Mouse (Mus musculus) gastrocnemius, postnatal 14 days (tissue): ENCODE data around the gene Irf2bpl. TPM values are rescaled to one million over a fixed set of nuclear protein-coding genes. Genes with fewer than 3 reads are reported as not detected.

Experiments used
- DNase-seq: peaks from one replicate; pipeline ENCODE4 v3.0.0; 2021; ENCODE audit warnings: mixed read lengths
- intact Hi-C: fragments of 180-260 bp; cut with DNase I; formaldehyde crosslinking; loops from one replicate; pipeline ENCODE4 v1.15.1; 2025; ENCODE audit warnings: low total_unique reads
- total RNA-seq, 2 experiments: library from RNA; stranded (reverse); gene quantifications; 2 replicates each; pipeline ENCODE4 v1.2.3; 2021

Irf2bpl gene
- total RNA-seq, 2 experiments from 2014 or later: 41.8 to 42.8 TPM

- peak; percentile 44 for DNase-seq
- intact Hi-C loops: no loop called here
Observed at GRCm38 (mm10) chr12:86872335-86873040, 12.1 kb downstream of the Irf2bpl start.

DNA sequence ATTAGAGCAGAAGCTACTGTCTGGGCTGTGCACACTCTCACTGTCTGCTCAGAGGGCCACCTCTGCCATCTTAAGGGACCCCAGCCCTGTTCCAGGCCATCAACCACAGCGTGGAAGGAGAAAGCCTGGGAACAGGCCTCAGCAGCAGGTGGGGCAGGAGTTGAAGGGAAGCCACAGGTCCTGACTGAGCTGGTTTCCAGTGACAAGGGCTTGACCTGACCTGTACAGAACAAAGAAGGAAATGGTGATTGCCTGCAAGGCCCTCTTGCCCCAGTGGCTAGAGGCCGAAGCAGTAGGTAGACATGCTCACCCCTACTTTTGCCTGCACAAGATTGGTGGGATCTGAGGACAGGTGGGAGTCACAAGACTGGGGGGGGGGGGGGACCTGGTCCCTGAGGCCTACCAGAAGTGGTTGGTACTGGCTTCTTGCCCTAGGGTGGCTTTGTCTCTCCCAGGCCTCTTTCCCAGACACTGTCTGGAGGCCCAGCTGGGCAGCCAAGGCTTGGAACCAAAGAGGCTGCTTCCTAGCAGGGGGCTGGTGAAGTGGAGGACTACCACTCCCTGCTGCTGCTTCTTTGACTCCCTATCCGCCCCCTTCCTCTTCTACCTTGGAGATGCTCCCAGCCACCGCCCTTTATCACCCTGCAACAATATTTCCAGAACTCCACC lies 12.8 kb downstream of the Irf2bpl start:
- no peak for DNase-seq
- intact Hi-C loops: no loop called here

GRCm38 (mm10) chr12:86870996-86871395 lies 13.6 kb downstream of the Irf2bpl start:
- intact Hi-C loops: no loop called here

GRCm38 (mm10) chr12:86869761-86870160 lies 14.8 kb downstream of the Irf2bpl start:
- intact Hi-C loops: no loop called here
- no peak for DNase-seq

More at GRCm38 (mm10) chr12:86870996-86871395, 13.6 kb downstream of the Irf2bpl start:
- DNase-seq: no peak

- intact Hi-C loops: no loop called here
- DNase-seq: peak; percentile 79
Observed at GRCm38 (mm10) chr12:86867271-86868223, 17.1 kb downstream of the Irf2bpl start.

- intact Hi-C loops: no loop called here
- DNase-seq: no peak
Observed at GRCm38 (mm10) chr12:86864316-86865020, 20.1 kb downstream of the Irf2bpl start.

- peak; percentile 32 for DNase-seq
- intact Hi-C loops: no loop called here
Observed at GRCm38 (mm10) chr12:86859924-86860790, 24.4 kb downstream of the Irf2bpl start.

GRCm38 (mm10) chr12:86858983-86859872 lies 25.4 kb downstream of the Irf2bpl start:
- DNase-seq: no peak
- intact Hi-C loops: no loop called here

- no peak for DNase-seq
- intact Hi-C loops: no loop called here
Observed at GRCm38 (mm10) chr12:86858498-86858897, 26.1 kb downstream of the Irf2bpl start.

DNA sequence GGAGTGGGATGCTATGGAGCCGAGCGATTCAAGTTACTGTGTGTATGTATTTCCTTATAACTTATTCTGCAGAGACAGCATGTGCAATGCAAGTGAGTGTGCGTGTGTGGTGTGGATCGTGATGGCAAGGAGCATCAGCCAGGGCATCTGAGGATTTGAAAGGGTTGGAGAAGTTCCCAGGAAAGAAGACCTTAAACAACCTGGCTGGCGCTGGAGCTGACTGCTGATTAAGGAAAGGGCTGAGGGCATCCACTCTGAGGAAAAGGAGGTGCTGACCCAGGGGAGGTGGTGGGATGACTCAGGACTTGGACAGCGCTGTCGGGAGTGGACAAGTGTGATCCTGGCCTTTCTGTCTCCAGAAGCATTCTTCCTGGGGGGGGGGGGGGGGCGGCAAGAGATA lies 27.3 kb downstream of the Irf2bpl start:
- DNase-seq: peak; percentile 71
- intact Hi-C loops: no loop called here

GRCm38 (mm10) chr12:86855670-86856069 lies 28.9 kb downstream of the Irf2bpl start:
- peak; percentile 72 for DNase-seq
- intact Hi-C loops: no loop called here

DNA sequence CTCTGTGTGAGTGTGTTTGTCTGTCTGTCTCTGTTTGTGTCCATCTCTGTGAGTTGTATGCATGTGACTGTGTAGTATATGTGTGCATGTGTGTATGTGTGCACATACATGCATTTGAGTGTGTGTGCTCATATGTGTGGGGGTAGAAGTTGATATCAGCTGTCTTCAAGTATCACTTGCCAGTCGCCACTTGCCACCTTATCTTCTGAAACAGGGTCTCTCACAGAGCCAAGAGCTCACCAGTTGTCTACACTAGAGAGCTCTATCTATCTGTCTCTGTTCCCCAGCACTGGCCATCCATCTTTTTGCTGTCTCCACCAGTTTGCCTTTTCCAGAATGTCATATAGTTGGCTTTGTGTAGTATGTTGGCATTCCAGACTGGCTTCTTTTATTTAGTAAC lies 31.1 kb downstream of the Irf2bpl start:
- no peak for DNase-seq
- intact Hi-C loops: no loop called here

DNA sequence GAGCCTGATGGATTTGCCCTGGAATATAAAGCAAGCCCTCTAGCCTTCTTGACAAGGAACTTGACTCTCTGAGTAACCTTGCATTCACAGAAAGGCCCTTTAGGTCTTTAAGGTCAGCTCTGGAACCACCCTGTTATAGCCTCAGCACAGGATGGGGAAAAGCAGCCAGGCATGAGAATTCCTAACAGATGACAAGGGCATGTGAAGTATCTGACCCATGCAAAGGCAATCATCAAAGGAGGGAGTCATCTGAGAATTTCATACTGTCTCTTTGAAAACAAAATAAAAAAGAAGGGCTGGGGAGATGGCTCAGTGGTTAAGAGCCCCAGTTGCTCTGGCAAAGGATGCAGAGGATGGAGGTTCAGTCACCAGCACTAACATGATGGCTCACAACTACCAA lies 33.3 kb downstream of the Irf2bpl start:
- intact Hi-C loops: no loop called here
- no peak for DNase-seq

GRCm38 (mm10) chr12:86850746-86851145 lies 33.9 kb downstream of the Irf2bpl start:
- intact Hi-C loops: no loop called here
- no peak for DNase-seq

DNA sequence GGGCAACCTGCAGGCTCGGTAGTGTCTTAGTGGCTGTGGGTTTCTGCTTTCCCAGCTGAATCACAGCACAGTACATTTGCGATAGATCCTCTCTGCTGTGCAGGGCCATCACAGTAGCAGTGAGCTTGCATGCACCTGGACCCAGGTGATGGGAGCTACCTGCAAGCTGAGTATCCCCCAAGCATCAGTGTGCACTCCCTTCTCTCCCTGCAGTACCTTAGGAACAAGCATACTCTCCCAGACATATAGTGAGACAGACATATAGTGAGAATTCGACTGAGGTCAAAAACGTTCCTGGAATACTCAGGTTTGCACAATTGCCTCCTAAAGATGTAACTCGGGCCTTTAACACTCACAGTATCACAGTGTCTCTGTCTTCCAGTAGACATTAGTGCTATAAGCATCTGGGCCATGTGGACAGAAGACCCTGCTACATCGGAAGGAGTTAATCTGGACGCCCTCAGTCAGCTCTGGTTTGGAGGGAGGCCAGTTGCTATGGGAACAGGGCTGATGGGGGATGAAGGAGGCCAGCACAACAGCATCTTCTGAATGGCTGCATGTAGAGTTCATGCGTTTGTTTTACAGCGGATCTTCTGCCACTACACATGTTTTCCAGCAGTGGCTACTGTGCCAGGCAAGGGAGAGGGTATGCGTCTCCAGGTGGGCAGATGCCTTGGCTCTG lies 34.5 kb downstream of the Irf2bpl start:
- intact Hi-C loops: no loop called here
- no peak for DNase-seq

GRCm38 (mm10) chr12:86842866-86843459 lies 41.6 kb downstream of the Irf2bpl start:
- intact Hi-C loops: no loop called here
- no peak for DNase-seq

DNA sequence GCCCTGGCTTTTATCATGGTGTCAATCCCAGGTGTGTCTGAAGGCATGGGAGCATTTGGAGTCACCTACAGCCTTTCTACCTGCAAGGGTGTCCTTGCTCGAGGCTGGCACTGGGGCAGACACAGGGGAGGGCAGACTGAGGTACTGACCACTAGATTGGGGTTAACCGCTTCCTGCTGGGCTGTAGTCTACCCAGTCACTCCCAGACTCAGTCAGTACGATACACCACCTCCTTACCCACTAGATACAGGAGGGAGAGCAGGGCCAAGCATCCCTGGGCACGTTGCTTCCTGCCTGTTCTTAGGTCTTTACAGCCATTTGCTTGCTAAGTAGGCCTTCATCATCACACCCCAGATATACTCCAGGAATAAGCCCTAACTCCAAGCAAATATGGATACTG lies 44.1 kb downstream of the Irf2bpl start:
- intact Hi-C loops: no loop called here
- DNase-seq: no peak
